Mouse (Mus musculus): Measurements from ENCODE around the gene Espn. TPM values are rescaled to one million over a fixed set of nuclear protein-coding genes. Genes with fewer than 3 reads are reported as not detected.

Espn gene
- total RNA-seq, 2 experiments from 2014 or later = 0.13 to 0.45 TPM

GRCm38 (mm10) chr4:152173956-152174355, 21.8 kb upstream of the Espn start:
- Histone ChIP-seq H3K27ac (no peak overlapping the region), H3K4me3 (no peak overlapping the region)
- intact Hi-C loops (cut with DNase I) = loop anchor here (1.0 to 2.0 kb wide), 3 partner anchors 38 to 261 kb away; no protein-coding TSS in a partner anchor
- TF ChIP-seq CTCF (IDR thresholded peaks at IDR 0.05) = no peak
- DNase-seq = no peak

DNA sequence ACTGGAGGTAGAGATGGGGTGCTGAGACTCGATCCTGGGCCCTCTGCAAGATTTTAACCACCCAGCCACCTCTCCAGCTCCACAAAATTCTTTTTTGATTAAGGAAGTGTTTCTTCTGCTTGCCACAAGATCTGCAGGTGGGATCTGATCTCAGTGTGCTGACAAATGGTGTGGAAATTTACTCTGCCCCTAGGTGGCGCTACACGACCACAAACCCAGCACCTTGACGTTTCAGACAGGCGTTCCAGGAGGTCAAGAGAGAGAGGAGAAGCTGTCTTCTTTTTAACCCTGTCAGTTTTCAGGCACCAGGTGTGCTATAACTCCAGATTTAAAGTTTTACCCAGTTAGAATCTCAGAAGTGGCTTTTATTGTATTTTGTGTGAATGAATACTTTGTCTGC, 20.9 kb upstream of the Espn start:
- intact Hi-C loops (cut with DNase I) = loop anchor here (1.0 kb wide), 2 partner anchors 39 to 112 kb away; no protein-coding TSS in a partner anchor
- H3K27ac ChIP-seq = no peak overlapping the region
- no peak overlapping the region for H3K4me3 ChIP-seq
- DNase-seq = peak; percentile 82
- TF ChIP-seq CTCF (IDR thresholded peaks at IDR 0.05) = peak; percentile 95

DNA sequence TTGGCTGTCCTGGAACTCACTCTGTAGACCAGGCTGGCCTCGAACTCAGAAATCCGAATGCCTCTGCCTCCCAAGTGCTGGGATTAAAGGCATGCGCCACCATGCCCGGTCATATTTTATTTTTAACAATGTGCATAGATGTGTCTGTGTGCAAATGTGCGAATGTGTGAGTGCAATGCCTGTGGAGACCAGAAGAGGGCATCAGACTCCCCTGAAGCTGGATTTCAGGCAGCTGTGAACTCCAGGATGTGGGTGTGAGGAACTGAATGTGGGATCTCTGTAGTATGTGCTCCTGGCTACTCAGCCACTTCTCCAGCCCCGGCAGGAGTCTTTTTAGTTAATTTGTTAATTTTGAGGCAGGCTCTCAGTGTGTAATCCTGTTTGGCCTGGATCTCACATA, 19.4 kb upstream of the Espn start:
- Histone ChIP-seq H3K4me3 (no peak overlapping the region), H3K27ac (no peak overlapping the region)
- intact Hi-C loops (cut with DNase I) = no loop called here
- TF ChIP-seq CTCF (IDR thresholded peaks at IDR 0.05) = 0 out of 2 replicates have a peak, but pooled peaks have one; percentile 14
- no peak for DNase-seq

- no peak overlapping the region for H3K27ac ChIP-seq
- no peak overlapping the region for H3K4me3 ChIP-seq
- no peak for TF ChIP-seq CTCF (IDR thresholded peaks at IDR 0.05)
- DNase-seq = no peak
- intact Hi-C loops (cut with DNase I) = no loop called here
These were observed 18.1 kb upstream of the Espn start for GRCm38 (mm10) chr4:152170286-152170685.

DNA sequence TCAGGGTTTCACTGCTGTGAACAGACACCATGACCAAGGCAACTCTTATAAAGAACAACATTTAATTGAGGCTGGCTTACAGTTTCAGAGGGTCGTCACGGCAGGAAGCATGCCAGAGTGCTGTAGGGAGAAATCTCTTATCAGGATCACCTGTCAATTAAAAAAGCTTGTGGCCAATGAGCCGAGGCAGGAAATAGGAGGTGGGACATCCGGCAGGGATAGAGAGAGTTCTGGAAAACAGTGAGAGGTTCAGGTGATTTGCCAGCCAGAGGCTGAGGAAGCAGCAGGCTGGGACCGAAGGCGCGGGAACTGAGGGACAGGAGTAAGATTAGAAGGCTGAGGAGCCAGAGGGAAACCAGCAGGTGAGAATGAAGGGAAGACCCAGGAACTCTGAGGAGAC, 16.9 kb upstream of the Espn start:
- TF ChIP-seq CTCF (IDR thresholded peaks at IDR 0.05) = no peak
- intact Hi-C loops (cut with DNase I) = no loop called here
- H3K27ac ChIP-seq = no peak overlapping the region
- H3K4me3 ChIP-seq = no peak overlapping the region
- no peak for DNase-seq

DNA sequence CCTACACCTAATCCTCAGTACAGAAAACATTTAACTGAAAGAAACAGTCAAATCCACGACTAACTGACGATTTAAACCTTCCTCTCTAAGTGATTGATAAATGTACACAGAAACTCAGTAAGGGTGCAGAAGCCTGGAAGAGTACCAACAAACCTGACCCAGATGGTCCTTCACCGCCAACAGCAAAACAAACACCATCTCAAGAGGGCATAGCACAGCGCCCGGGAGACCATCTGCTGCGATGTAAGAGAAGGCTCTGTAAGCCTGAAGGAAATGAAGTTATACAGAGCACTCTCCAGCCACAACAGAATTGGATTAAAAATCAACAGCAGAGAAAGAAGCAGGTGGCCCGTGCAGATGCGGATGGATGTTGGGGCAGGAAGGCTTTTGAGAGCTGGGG, 15.9 kb upstream of the Espn start:
- TF ChIP-seq CTCF (IDR thresholded peaks at IDR 0.05) = no peak
- no peak overlapping the region for H3K4me3 ChIP-seq
- intact Hi-C loops (cut with DNase I) = no loop called here
- DNase-seq = no peak
- H3K27ac ChIP-seq = no peak overlapping the region

DNA sequence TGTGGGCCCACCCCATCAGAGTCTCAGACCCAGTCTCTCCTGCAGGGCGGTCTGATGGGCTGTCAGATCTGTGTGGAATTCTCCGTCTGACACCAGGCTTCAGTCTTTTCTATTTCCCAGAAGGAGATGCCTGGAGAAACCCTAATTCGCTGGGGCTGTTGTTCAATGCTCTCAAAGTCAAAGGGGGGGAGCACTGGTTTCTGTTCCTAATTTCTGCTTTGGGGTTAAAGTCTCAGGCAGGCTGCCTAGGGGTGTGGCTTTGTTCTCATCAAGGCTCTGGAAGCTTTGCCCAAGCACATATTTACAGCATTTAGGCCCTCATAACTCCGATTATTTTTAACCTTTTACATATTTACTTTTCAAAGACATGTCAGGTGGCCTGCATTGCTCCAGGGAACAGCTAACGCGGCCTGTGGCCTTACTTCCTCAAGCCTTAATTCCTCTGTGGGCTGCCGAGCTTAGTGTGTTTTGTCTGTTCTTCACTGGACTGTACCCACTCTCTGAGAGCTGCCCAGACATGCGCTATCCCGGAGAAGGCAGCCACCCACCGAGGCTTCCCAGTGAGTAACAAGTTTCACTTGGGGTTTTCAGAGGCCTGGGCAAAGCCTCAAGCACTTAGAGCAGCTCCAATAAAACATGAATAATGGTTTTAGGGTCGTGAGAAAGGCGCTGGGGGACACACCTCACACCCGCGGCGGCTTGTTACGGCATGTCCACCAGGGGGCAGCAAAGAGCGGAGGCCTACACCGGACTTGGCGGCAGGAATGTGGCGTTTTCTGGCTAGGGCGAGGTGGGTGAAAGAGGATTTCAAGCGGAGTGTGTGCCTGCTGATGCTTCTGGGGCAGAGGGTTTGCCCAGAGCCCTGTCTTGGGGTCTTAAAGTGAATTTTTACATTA, 13.1 kb upstream of the Espn start:
- peak; percentile 82 for DNase-seq
- TF ChIP-seq CTCF (IDR thresholded peaks at IDR 0.05) = no peak; the same call in 1 of the 2 replicates
- intact Hi-C loops (cut with DNase I) = no loop called here
- peak overlapping the region; percentile 56; the same call in 1 of the 2 replicates for H3K27ac ChIP-seq
- H3K4me3 ChIP-seq = peak overlapping the region; percentile 54

GRCm38 (mm10) chr4:152162748-152163147, 10.6 kb upstream of the Espn start:
- DNase-seq = no peak
- Histone ChIP-seq H3K4me3 (no peak overlapping the region), H3K27ac (no peak overlapping the region)
- TF ChIP-seq CTCF (IDR thresholded peaks at IDR 0.05) = no peak
- intact Hi-C loops (cut with DNase I) = no loop called here

GRCm38 (mm10) chr4:152161601-152162000, 9.4 kb upstream of the Espn start:
- TF ChIP-seq CTCF (IDR thresholded peaks at IDR 0.05) = no peak
- no peak overlapping the region for H3K27ac ChIP-seq
- intact Hi-C loops (cut with DNase I) = no loop called here
- DNase-seq = no peak
- H3K4me3 ChIP-seq = no peak overlapping the region

GRCm38 (mm10) chr4:152160748-152161147, 8.6 kb upstream of the Espn start:
- H3K4me3 ChIP-seq = no peak overlapping the region
- H3K27ac ChIP-seq = no peak overlapping the region
- no peak for TF ChIP-seq CTCF (IDR thresholded peaks at IDR 0.05)
- intact Hi-C loops (cut with DNase I) = no loop called here
- DNase-seq = no peak

DNA sequence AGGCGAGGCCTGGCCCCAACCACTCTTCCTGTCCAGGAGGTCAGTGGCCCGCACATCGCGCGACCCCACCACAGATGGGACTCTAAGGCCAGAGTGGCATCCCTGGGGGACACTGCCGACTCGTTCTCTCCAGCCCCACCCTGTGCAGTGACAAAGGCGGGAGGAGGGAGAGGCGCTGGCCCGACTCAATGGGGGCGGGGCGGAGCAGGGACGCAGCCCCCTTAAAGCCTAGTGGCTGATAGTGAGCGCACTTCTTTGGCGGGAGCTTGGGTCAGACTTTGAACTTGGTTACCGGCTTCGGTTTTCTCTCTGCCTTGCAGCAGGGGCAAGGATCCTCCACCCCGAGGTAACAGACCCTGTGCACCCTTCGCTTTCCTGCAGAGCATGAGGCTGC, 7.1 kb upstream of the Espn start:
- Histone ChIP-seq H3K4me3 (peak overlapping the region; percentile 60), H3K27ac (no peak overlapping the region)
- no peak for TF ChIP-seq CTCF (IDR thresholded peaks at IDR 0.05)
- intact Hi-C loops (cut with DNase I) = no loop called here
- no peak for DNase-seq

DNA sequence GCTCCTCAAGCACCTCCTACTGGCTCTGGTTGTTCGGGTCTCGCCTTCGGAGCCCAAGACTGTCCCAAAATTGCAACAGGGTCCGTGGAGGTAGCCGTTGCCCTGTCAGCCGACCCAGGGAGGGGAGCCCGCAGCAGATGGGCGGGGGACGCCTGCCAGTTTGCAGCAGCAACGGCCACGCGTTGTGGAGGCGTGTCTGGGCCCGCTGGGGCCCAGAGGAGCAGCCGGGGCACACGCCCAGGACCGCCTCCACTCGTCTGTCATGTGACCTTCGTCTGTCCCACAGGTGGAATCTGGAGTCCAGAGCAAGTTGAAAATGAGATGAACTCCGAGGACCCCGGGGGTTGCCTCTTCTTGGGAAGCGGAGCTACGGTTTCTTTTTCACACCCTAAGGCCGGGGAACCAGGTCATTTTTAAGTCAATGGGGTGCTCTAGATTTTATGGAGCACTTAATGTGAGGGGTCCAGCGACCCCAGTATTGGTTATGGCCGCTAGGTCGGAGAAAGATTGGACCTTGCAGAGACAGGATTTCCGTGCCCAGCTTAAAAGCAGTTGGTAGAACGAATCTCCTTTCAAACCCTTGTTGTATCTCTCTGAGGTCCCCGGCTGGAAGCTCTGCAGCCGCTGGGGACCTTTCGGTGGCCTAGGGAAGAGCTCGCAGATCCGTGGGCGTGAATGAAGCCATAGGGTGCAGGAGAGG, 6.6 kb upstream of the Espn start, which contains the start of gene Hes2:
TSS of gene Hes2 (plus strand) at position 283 of the 700 bp plus-strand sequence.
- intact Hi-C loops (cut with DNase I) = no loop called here
- Histone ChIP-seq H3K27ac (no peak within 1 kb of the TSS), H3K4me3 (peak within 1 kb of the TSS; percentile 60)
- no peak for TF ChIP-seq CTCF (IDR thresholded peaks at IDR 0.05)
- peak; percentile 41 for DNase-seq

All from gastrocnemius, adult 2 months (tissue).